ENCODE assay signal across 18 mouse cellular contexts in the genomic region with DNA sequence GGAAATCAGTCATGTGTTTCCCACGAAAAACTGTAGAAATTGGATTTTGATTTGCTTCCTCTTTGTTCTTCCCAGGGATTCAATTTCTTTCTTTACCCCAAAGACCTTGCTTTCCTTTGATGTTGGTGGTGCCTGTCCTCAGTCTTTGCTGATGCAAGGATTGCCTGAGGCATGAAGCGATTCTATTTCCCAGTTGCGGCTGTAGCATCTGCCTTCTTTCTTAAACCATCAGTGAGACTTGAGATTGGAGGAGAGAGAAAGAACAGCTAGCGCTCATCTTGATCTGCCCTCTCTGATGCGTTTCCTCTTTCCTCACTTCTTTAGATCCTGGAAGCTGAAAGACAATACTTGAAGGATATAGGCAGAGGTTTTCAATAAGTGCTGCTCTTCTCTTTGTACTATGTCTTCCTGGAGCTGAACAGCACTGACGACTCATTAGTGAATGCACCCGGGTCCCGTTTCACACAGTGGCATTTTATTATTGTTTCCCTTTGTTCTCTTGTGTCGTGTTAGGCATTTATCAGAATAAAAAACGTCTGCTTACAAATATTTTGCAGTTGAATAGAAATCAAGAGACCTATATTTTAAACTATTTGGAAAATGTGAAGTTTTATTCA.
DNase-seq lines count a peak whose midpoint lies in the region; ATAC-seq lines count a peak whose summit lies in the region.
"Had no signal": no experiment of that assay in that cellular context is flagged by ENCODE, and none has a peak within 500 bp of the region (broad histone marks: within the 10 kb centered on the region; RNA-seq: fewer than 3 reads in every experiment).

No protein-coding gene starts in this region.

- no peaks in the 10 kb centered on the region for H3K36me3 ChIP-seq in embryonic facial prominence, embryonic 11.5 days (replicated peaks; ENCODE audit: control insufficient read depth, insufficient read depth, low read depth, low read length)
- H3K36me3 ChIP-seq in embryonic facial prominence, embryonic 10.5 days (replicated peaks) = no peaks in the 10 kb centered on the region
- no peaks in the 10 kb centered on the region for H3K36me3 ChIP-seq in hindbrain, embryonic 11.5 days (ENCODE audit: control insufficient read depth, insufficient read depth, low read length)
- no peaks in the 10 kb centered on the region for H3K36me3 ChIP-seq in midbrain, embryonic 10.5 days
- H3K36me3 ChIP-seq in neural tube, embryonic 12.5 days = no peaks in the 10 kb centered on the region
- H3K36me3 ChIP-seq: heart, embryonic 15.5 days; liver, embryonic 13.5 days; lung, embryonic 15.5 days had no signal

- no peak overlapping the region for H3K27ac ChIP-seq in embryonic facial prominence, embryonic 11.5 days (replicated peaks; ENCODE audit: low read depth, low read length)
- H3K27ac ChIP-seq in embryonic facial prominence, embryonic 10.5 days (replicated peaks) = no peak overlapping the region
- H3K27ac ChIP-seq in hindbrain, embryonic 11.5 days (ENCODE audit: low read depth, low read length) = no peak overlapping the region
- H3K27ac ChIP-seq in midbrain, embryonic 10.5 days (replicated peaks) = peak overlapping the region; percentile 46; the same call in 1 of the 2 replicates
- H3K27ac ChIP-seq in neural tube, embryonic 12.5 days = no peak overlapping the region
- H3K27ac ChIP-seq: gastrocnemius, adult 2 months; heart, adult 2 months; heart, embryonic 15.5 days; liver, embryonic 13.5 days; lung, embryonic 15.5 days had no signal

- no peak overlapping the region for H3K9ac ChIP-seq in embryonic facial prominence, embryonic 11.5 days (replicated peaks; ENCODE audit: low read length)
- no peak overlapping the region for H3K9ac ChIP-seq in hindbrain, embryonic 11.5 days (ENCODE audit: low read depth, low read length)
- no peak overlapping the region for H3K9ac ChIP-seq in neural tube, embryonic 12.5 days
- H3K9ac ChIP-seq: heart, embryonic 15.5 days; liver, embryonic 13.5 days; lung, embryonic 15.5 days had no signal

- DNase-seq in embryonic facial prominence, embryonic 11.5 days (ENCODE audit: low spot score) = peak; percentile 15
- DNase-seq in embryonic facial prominence, embryonic 10.5 days (ENCODE audit: low spot score) = no peak
- DNase-seq in hindbrain, embryonic 11.5 days (ENCODE audit: low spot score) = peak; percentile 17
- no peak for DNase-seq in midbrain, embryonic 10.5 days (ENCODE audit: low spot score)
- no peak for DNase-seq in B cell, adult 2 months
- no peak for DNase-seq in cerebellum, postnatal 4 days (ENCODE audit: low spot score in 2 of 2)
- DNase-seq: gastrocnemius, adult 2 months; heart, adult 2 months; kidney, adult 18-20 months; kidney, postnatal 14 days; liver, embryonic 13.5 days; thymus, adult 2 months had no signal

- no peaks in the 10 kb centered on the region for H3K9me3 ChIP-seq in embryonic facial prominence, embryonic 11.5 days (replicated peaks; ENCODE audit: control insufficient read depth, low read length)
- H3K9me3 ChIP-seq in embryonic facial prominence, embryonic 10.5 days = no peaks in the 10 kb centered on the region
- H3K9me3 ChIP-seq in hindbrain, embryonic 11.5 days (ENCODE audit: control insufficient read depth, low read length) = no peaks in the 10 kb centered on the region
- H3K9me3 ChIP-seq in midbrain, embryonic 10.5 days (replicated peaks) = no peaks in the 10 kb centered on the region
- no peaks in the 10 kb centered on the region for H3K9me3 ChIP-seq in neural tube, embryonic 12.5 days
- H3K9me3 ChIP-seq: heart, embryonic 15.5 days; liver, embryonic 13.5 days; lung, embryonic 15.5 days had no signal

- WGBS in embryonic facial prominence, embryonic 11.5 days = 30% methylated on average over 10 of the region's 10 CpGs
- 33% methylated on average over 10 of the region's 10 CpGs for WGBS in embryonic facial prominence, embryonic 10.5 days
- 40% methylated on average over 10 of the region's 10 CpGs for WGBS in hindbrain, embryonic 11.5 days
- 50% methylated on average over 10 of the region's 10 CpGs for WGBS in midbrain, embryonic 10.5 days
- 32% methylated on average over 10 of the region's 10 CpGs for WGBS in neural tube, embryonic 12.5 days

- no peaks in the 10 kb centered on the region for H3K4me1 ChIP-seq in embryonic facial prominence, embryonic 11.5 days (ENCODE audit: control insufficient read depth, insufficient read depth, low read length)
- peaks cover 4% of the 10 kb centered on the region; the same call in 1 of the 2 replicates for H3K4me1 ChIP-seq in embryonic facial prominence, embryonic 10.5 days
- no peaks in the 10 kb centered on the region for H3K4me1 ChIP-seq in hindbrain, embryonic 11.5 days (replicated peaks; ENCODE audit: control insufficient read depth, insufficient read depth, low read length)
- H3K4me1 ChIP-seq in midbrain, embryonic 10.5 days = peaks cover 6% of the 10 kb centered on the region
- no peaks in the 10 kb centered on the region for H3K4me1 ChIP-seq in neural tube, embryonic 12.5 days
- H3K4me1 ChIP-seq: heart, embryonic 15.5 days; liver, embryonic 13.5 days; lung, embryonic 15.5 days had no signal

- no peak overlapping the region for H3K4me3 ChIP-seq in embryonic facial prominence, embryonic 11.5 days (ENCODE audit: low read depth, low read length)
- H3K4me3 ChIP-seq in embryonic facial prominence, embryonic 10.5 days = no peak overlapping the region
- no peak overlapping the region for H3K4me3 ChIP-seq in hindbrain, embryonic 11.5 days (ENCODE audit: low read depth, low read length)
- no peak overlapping the region for H3K4me3 ChIP-seq in midbrain, embryonic 10.5 days
- no peak overlapping the region for H3K4me3 ChIP-seq in neural tube, embryonic 12.5 days
- H3K4me3 ChIP-seq: erythroblast, embryonic 14.5 days; gastrocnemius, adult 2 months; heart, adult 2 months; heart, embryonic 15.5 days; liver, embryonic 13.5 days; lung, embryonic 15.5 days had no signal

- ATAC-seq in embryonic facial prominence, embryonic 11.5 days (replicated peaks; ENCODE audit: insufficient number of reproducible peaks, low FRiP score, low TSS enrichment, low read depth) = no peak
- ATAC-seq in hindbrain, embryonic 11.5 days (ENCODE audit: low FRiP score) = peak; percentile 25; the same call in 1 of the 2 replicates
- ATAC-seq in neural tube, embryonic 12.5 days (ENCODE audit: low FRiP score, low read depth) = 0 out of 2 replicates have a peak, but pooled peaks have one; percentile 50
- no peak for ATAC-seq in megakaryocyte-erythroid progenitor cell, adult 5-6 weeks (replicated peaks; ENCODE audit: low FRiP score, low TSS enrichment, poor library complexity, severe bottlenecking)
- ATAC-seq: forebrain, embryonic 16.5 days had no signal

- no peak overlapping the region for H3K4me2 ChIP-seq in embryonic facial prominence, embryonic 11.5 days (ENCODE audit: low read depth, low read length)
- H3K4me2 ChIP-seq in hindbrain, embryonic 11.5 days (replicated peaks; ENCODE audit: low read depth, low read length) = no peak overlapping the region
- H3K4me2 ChIP-seq in neural tube, embryonic 12.5 days (replicated peaks) = peak overlapping the region; percentile 22; the same call in 1 of the 2 replicates
- H3K4me2 ChIP-seq: heart, embryonic 15.5 days; liver, embryonic 13.5 days; lung, embryonic 15.5 days had no signal

- no peaks in the 10 kb centered on the region for H3K27me3 ChIP-seq in embryonic facial prominence, embryonic 11.5 days (ENCODE audit: control insufficient read depth, insufficient read depth, low read length)
- no peaks in the 10 kb centered on the region for H3K27me3 ChIP-seq in embryonic facial prominence, embryonic 10.5 days (replicated peaks; ENCODE audit: low read depth, poor library complexity, severe bottlenecking)
- H3K27me3 ChIP-seq in hindbrain, embryonic 11.5 days (ENCODE audit: control insufficient read depth, insufficient read depth, low read length) = no peaks in the 10 kb centered on the region
- H3K27me3 ChIP-seq in midbrain, embryonic 10.5 days (ENCODE audit: low read depth, poor library complexity, severe bottlenecking) = no peaks in the 10 kb centered on the region
- no peaks in the 10 kb centered on the region for H3K27me3 ChIP-seq in neural tube, embryonic 12.5 days (replicated peaks)
- H3K27me3 ChIP-seq: heart, embryonic 15.5 days; liver, embryonic 13.5 days; lung, embryonic 15.5 days had no signal

Comparison
In these comparisons a context has a peak if more than half of its experiments do, and no peak if none do; other contexts are left out.
1. DNase-seq: peak in embryonic facial prominence, embryonic 11.5 days (single experiment) and hindbrain, embryonic 11.5 days (single experiment); none in embryonic facial prominence, embryonic 10.5 days (single experiment), midbrain, embryonic 10.5 days (single experiment), B cell, adult 2 months (0 of 2) and cerebellum, postnatal 4 days (0 of 2).
2. ATAC-seq: peak in hindbrain, embryonic 11.5 days (single experiment) and neural tube, embryonic 12.5 days (single experiment); none in embryonic facial prominence, embryonic 11.5 days (single experiment) and megakaryocyte-erythroid progenitor cell, adult 5-6 weeks (single experiment).